Mouse (Mus musculus): ENCODE data around the gene Rasgrf1. TPM values are rescaled to one million over a fixed set of nuclear protein-coding genes. Genes with fewer than 3 reads are reported as not detected.

Gene Rasgrf1
- polyA plus RNA-seq, 1 experiment, result not detected

DNA sequence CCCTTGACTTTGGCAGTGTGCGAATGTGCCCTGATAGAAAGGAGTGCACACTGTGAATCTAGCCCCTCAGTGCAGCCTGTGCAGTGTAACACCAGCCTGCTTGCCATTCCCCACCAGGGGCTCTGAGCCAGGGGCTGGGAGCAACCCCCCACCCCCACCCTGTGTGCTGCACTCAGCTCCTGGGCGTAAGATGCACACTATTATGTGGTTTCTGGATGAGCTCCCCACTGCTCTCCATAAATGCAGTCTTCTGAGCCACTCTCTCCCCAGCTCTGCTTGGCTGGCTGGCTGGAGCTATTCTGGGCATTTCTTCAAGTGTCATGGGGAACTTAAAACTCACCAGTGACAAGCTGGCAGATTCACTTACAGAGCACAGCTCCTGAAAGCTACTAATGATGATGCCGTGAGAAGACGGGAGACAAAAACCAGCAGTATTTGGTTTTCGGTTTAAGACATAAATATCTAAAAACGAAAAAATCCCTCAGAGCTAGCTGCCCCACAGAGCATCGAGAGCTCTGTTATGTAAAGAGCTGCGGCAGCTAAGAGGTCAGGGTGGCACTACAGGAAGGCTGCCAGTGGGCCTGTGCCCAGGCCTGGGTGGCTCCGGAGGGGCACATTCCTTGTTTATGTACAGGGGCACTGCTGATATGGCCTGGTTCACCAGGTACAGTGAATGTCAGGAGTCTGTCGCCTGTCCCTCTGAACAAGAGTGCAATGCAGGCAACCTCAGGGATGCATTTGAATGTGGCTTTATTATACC, 18.0 kb upstream of the Rasgrf1 start:
- TF ChIP-seq CTCF (IDR thresholded peaks at IDR 0.05; ENCODE audit: control insufficient read depth, insufficient read depth, low read length) (no peak), POLR2A (IDR thresholded peaks at IDR 0.05; ENCODE audit: borderline replicate concordance, control insufficient read depth, low read depth, low read length) (no peak)
- Histone ChIP-seq H3K27ac (ENCODE audit: control insufficient read depth, insufficient read depth, low read depth, low read length, poor library complexity) (no peak overlapping the region), H3K4me3 (replicated peaks; ENCODE audit: control insufficient read depth, low read depth, low read length) (no peak overlapping the region), H3K4me1 (ENCODE audit: control insufficient read depth, insufficient read depth, low read length) (no peaks in the 10 kb centered on the region)
- 73% methylated on average over 10 of the region's 10 CpGs for WGBS

DNA sequence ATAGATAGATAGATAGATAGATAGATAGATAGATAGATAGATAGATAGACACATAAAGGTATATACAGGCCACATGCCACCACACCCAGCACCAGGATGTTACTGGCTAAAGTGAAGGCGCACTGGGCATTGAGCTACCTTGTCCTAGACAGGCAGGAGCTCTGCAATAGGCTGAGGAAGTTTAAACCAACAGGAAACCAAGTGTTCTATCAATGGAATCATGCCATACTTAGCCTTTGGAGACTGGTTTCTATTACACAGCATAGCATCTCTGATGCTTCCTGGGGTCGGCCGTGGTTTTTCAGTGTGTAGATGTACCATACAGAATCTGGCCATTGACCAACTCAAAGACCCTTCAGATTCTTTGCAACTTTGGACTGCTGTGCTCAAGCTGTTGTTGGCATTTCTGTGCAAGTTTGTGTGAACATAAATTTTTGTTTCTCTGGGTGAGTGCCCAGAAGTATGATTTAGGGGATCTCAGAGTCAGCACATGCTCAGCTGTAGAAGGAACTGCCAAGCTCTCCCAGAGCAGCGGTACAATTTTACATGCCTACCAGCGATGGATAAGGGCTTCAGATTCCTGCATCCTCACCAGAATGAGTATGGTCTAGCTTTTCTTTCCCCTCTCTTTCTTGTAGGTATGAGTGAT, 17.0 kb upstream of the Rasgrf1 start:
- TF ChIP-seq POLR2A (IDR thresholded peaks at IDR 0.05; ENCODE audit: borderline replicate concordance, control insufficient read depth, low read depth, low read length), result no peak
- TF ChIP-seq CTCF (IDR thresholded peaks at IDR 0.05; ENCODE audit: control insufficient read depth, insufficient read depth, low read length), result no peak
- Histone ChIP-seq H3K4me3 (replicated peaks; ENCODE audit: control insufficient read depth, low read depth, low read length) (no peak overlapping the region), H3K27ac (ENCODE audit: control insufficient read depth, insufficient read depth, low read depth, low read length, poor library complexity) (no peak overlapping the region), H3K4me1 (ENCODE audit: control insufficient read depth, insufficient read depth, low read length) (no peaks in the 10 kb centered on the region)
- 20% methylated on average over 5 of the region's 5 CpGs for WGBS

GRCm38 (mm10) chr9:89900111-89900824, 9.4 kb upstream of the Rasgrf1 start:
- no peak for TF ChIP-seq POLR2A (IDR thresholded peaks at IDR 0.05; ENCODE audit: borderline replicate concordance, control insufficient read depth, low read depth, low read length)
- no peak for TF ChIP-seq CTCF (IDR thresholded peaks at IDR 0.05; ENCODE audit: control insufficient read depth, insufficient read depth, low read length)
- no peaks in the 10 kb centered on the region for H3K4me1 ChIP-seq (ENCODE audit: control insufficient read depth, insufficient read depth, low read length)
- no peak overlapping the region for H3K27ac ChIP-seq (ENCODE audit: control insufficient read depth, insufficient read depth, low read depth, low read length, poor library complexity)
- 34% methylated on average over 14 of the region's 14 CpGs for WGBS
- H3K4me3 ChIP-seq (replicated peaks; ENCODE audit: control insufficient read depth, low read depth, low read length), result no peak overlapping the region

DNA sequence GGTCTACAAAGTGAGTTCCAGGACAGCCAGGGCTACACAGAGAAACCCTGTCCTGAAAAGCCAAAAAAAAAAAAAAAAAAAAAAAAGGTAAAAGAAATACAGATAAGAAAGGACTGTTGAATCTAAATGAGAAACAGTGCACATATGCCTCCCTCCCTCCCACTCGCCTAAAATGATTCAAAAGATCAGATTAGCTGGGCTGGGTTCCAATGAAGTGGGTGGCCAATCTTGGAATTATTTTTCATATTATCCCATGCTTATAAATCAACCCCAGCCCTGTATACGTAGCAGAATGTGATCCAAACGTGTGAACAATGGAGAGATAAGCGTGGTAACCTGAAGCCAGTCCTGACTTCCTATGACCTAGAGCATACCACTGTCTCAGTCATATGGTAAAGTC, 8.5 kb upstream of the Rasgrf1 start:
- Histone ChIP-seq H3K27ac (ENCODE audit: control insufficient read depth, insufficient read depth, low read depth, low read length, poor library complexity) (no peak overlapping the region), H3K4me3 (replicated peaks; ENCODE audit: control insufficient read depth, low read depth, low read length) (no peak overlapping the region), H3K4me1 (ENCODE audit: control insufficient read depth, insufficient read depth, low read length) (no peaks in the 10 kb centered on the region)
- 70% methylated on average over 4 of the region's 4 CpGs for WGBS
- TF ChIP-seq POLR2A (IDR thresholded peaks at IDR 0.05; ENCODE audit: borderline replicate concordance, control insufficient read depth, low read depth, low read length), result no peak
- TF ChIP-seq CTCF (IDR thresholded peaks at IDR 0.05; ENCODE audit: control insufficient read depth, insufficient read depth, low read length), result no peak

DNA sequence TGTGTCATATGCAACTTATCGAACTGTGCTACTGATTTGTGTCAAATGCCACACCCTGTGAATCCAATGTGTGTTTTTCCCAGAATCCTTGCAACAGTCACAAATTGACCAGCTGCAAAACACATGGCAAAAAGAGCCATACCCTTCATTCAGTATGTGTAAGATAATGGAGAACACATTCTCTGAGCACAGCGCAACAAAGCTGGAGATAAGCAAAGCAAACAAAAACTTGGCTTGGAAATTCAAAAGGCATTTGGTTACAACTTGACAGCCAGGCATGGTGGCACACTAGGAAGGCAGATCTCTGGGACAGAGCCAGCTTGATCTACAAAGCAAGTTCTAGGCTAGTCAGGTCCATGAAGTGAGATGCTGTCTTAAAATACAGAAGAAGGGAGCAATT, 6.9 kb upstream of the Rasgrf1 start:
- 81% methylated on average over 2 of the region's 2 CpGs for WGBS
- H3K27ac ChIP-seq (ENCODE audit: control insufficient read depth, insufficient read depth, low read depth, low read length, poor library complexity), result no peak overlapping the region
- H3K4me3 ChIP-seq (replicated peaks; ENCODE audit: control insufficient read depth, low read depth, low read length), result no peak overlapping the region
- H3K4me1 ChIP-seq (ENCODE audit: control insufficient read depth, insufficient read depth, low read length), result no peaks in the 10 kb centered on the region
- TF ChIP-seq CTCF (IDR thresholded peaks at IDR 0.05; ENCODE audit: control insufficient read depth, insufficient read depth, low read length) (no peak), POLR2A (IDR thresholded peaks at IDR 0.05; ENCODE audit: borderline replicate concordance, control insufficient read depth, low read depth, low read length) (no peak)

- Histone ChIP-seq H3K4me3 (replicated peaks; ENCODE audit: control insufficient read depth, low read depth, low read length) (no peak overlapping the region), H3K27ac (ENCODE audit: control insufficient read depth, insufficient read depth, low read depth, low read length, poor library complexity) (no peak overlapping the region), H3K4me1 (ENCODE audit: control insufficient read depth, insufficient read depth, low read length) (no peaks in the 10 kb centered on the region)
- TF ChIP-seq POLR2A (IDR thresholded peaks at IDR 0.05; ENCODE audit: borderline replicate concordance, control insufficient read depth, low read depth, low read length) (no peak), CTCF (IDR thresholded peaks at IDR 0.05; ENCODE audit: control insufficient read depth, insufficient read depth, low read length) (no peak)
These were observed 3.1 kb upstream of the Rasgrf1 start for GRCm38 (mm10) chr9:89906645-89907044.

- no peaks in the 10 kb centered on the region for H3K4me1 ChIP-seq (ENCODE audit: control insufficient read depth, insufficient read depth, low read length)
- no peak overlapping the region for H3K27ac ChIP-seq (ENCODE audit: control insufficient read depth, insufficient read depth, low read depth, low read length, poor library complexity)
- no peak for TF ChIP-seq CTCF (IDR thresholded peaks at IDR 0.05; ENCODE audit: control insufficient read depth, insufficient read depth, low read length)
- no peak for TF ChIP-seq POLR2A (IDR thresholded peaks at IDR 0.05; ENCODE audit: borderline replicate concordance, control insufficient read depth, low read depth, low read length)
- no peak overlapping the region for H3K4me3 ChIP-seq (replicated peaks; ENCODE audit: control insufficient read depth, low read depth, low read length)
These were observed 1.8 kb upstream of the Rasgrf1 start for GRCm38 (mm10) chr9:89907941-89908340.

DNA sequence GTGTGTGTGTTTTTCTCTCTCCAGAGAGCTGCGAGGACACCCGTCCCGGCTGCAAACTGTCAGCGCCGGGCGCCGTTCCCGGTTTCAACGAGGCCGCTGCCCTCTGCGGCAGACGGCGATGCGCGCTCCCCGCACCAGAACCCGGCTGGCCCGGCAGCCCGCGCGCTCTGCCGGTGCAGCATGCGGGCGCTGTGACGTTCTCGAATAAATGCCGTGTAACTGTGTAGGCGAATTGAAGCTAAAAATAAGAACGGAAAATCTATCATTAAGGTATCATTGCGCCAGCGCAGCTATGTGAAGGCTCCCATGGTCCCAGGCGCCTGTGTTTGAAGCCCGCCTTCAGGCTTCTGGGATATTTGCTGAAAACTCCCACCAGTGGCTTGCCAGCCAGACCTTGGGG, 1.1 kb upstream of the Rasgrf1 start:
- 2% methylated on average over 30 of the region's 33 CpGs for WGBS
- Histone ChIP-seq H3K4me3 (replicated peaks; ENCODE audit: control insufficient read depth, low read depth, low read length) (no peak overlapping the region), H3K27ac (ENCODE audit: control insufficient read depth, insufficient read depth, low read depth, low read length, poor library complexity) (no peak overlapping the region), H3K4me1 (ENCODE audit: control insufficient read depth, insufficient read depth, low read length) (no peaks in the 10 kb centered on the region)
- no peak for TF ChIP-seq POLR2A (IDR thresholded peaks at IDR 0.05; ENCODE audit: borderline replicate concordance, control insufficient read depth, low read depth, low read length)
- TF ChIP-seq CTCF (IDR thresholded peaks at IDR 0.05; ENCODE audit: control insufficient read depth, insufficient read depth, low read length), result no peak

Data from bone marrow, adult 2 months (tissue).